Mouse (Mus musculus): ENCODE results near the gene Slc22a12. TPM values are rescaled to one million over a fixed set of nuclear protein-coding genes. Genes with fewer than 3 reads are reported as not detected.

Slc22a12 gene
- polyA plus RNA-seq, 1 experiment from 2014 or later, result not detected

GRCm38 (mm10) chr19:6530359-6530758 is 12.5 kb downstream of the Slc22a12 start:
- Histone ChIP-seq H3K4me1 (replicated peaks) (peaks cover 29% of the 10 kb centered on the region), H3K4me3 (no peak overlapping the region), H3K4me2 (peak overlapping the region; percentile 8; the same call in 1 of the 2 replicates), H3K9me3 (replicated peaks) (no peaks in the 10 kb centered on the region), H3K27me3 (replicated peaks) (peaks cover 68% of the 10 kb centered on the region), H3K9ac (no peak overlapping the region), H3K36me3 (no peaks in the 10 kb centered on the region), H3K27ac (ENCODE audit: poor library complexity, severe bottlenecking) (no peak overlapping the region)
- 26% methylated on average over 13 of the region's 13 CpGs for WGBS
- ATAC-seq (ENCODE audit: insufficient number of reproducible peaks, low FRiP score), result no peak

- Histone ChIP-seq H3K27me3 (replicated peaks) (peaks cover 59% of the 10 kb centered on the region), H3K36me3 (no peaks in the 10 kb centered on the region), H3K4me2 (0 out of 2 replicates have a peak overlapping the region, but pooled peaks have one; percentile 8), H3K27ac (ENCODE audit: poor library complexity, severe bottlenecking) (no peak overlapping the region), H3K4me1 (replicated peaks) (peaks cover 29% of the 10 kb centered on the region), H3K9ac (no peak overlapping the region), H3K9me3 (replicated peaks) (no peaks in the 10 kb centered on the region), H3K4me3 (no peak overlapping the region)
- ATAC-seq (ENCODE audit: insufficient number of reproducible peaks, low FRiP score), result no peak
- WGBS, result 60% methylated on average over 14 of the region's 14 CpGs
Measured at GRCm38 (mm10) chr19:6529265-6529985, 13.4 kb downstream of the Slc22a12 start.

GRCm38 (mm10) chr19:6527839-6528531 is 14.8 kb downstream of the Slc22a12 start:
- WGBS, result 75% methylated on average over 17 of the region's 17 CpGs
- H3K36me3 ChIP-seq, result no peaks in the 10 kb centered on the region
- H3K9me3 ChIP-seq (replicated peaks), result no peaks in the 10 kb centered on the region
- H3K27ac ChIP-seq (ENCODE audit: poor library complexity, severe bottlenecking), result no peak overlapping the region
- peak; percentile 16; the same call in 1 of the 2 replicates for ATAC-seq (ENCODE audit: insufficient number of reproducible peaks, low FRiP score)
- H3K4me2 ChIP-seq, result no peak overlapping the region
- no peak overlapping the region for H3K4me3 ChIP-seq
- peaks cover 52% of the 10 kb centered on the region for H3K27me3 ChIP-seq (replicated peaks)
- no peak overlapping the region for H3K9ac ChIP-seq
- peaks cover 29% of the 10 kb centered on the region for H3K4me1 ChIP-seq (replicated peaks)

GRCm38 (mm10) chr19:6527439-6527838 is 15.4 kb downstream of the Slc22a12 start:
- no peak overlapping the region for H3K27ac ChIP-seq (ENCODE audit: poor library complexity, severe bottlenecking)
- no peaks in the 10 kb centered on the region for H3K36me3 ChIP-seq
- H3K9me3 ChIP-seq (replicated peaks), result no peaks in the 10 kb centered on the region
- no peak overlapping the region for H3K4me3 ChIP-seq
- WGBS, result 87% methylated on average over 3 of the region's 3 CpGs
- peaks cover 48% of the 10 kb centered on the region for H3K27me3 ChIP-seq (replicated peaks)
- H3K4me2 ChIP-seq, result no peak overlapping the region
- peaks cover 25% of the 10 kb centered on the region for H3K4me1 ChIP-seq (replicated peaks)
- no peak for ATAC-seq (ENCODE audit: insufficient number of reproducible peaks, low FRiP score)
- no peak overlapping the region for H3K9ac ChIP-seq

GRCm38 (mm10) chr19:6526010-6526409 is 16.8 kb downstream of the Slc22a12 start:
- peaks cover 45% of the 10 kb centered on the region for H3K27me3 ChIP-seq (replicated peaks)
- 78% methylated on average over 9 of the region's 9 CpGs for WGBS
- no peak overlapping the region for H3K4me3 ChIP-seq
- H3K9me3 ChIP-seq (replicated peaks), result no peaks in the 10 kb centered on the region
- no peaks in the 10 kb centered on the region for H3K36me3 ChIP-seq
- no peak overlapping the region for H3K4me2 ChIP-seq
- peaks cover 12% of the 10 kb centered on the region for H3K4me1 ChIP-seq (replicated peaks)
- ATAC-seq (ENCODE audit: insufficient number of reproducible peaks, low FRiP score), result no peak
- H3K9ac ChIP-seq, result no peak overlapping the region
- no peak overlapping the region for H3K27ac ChIP-seq (ENCODE audit: poor library complexity, severe bottlenecking)

- peaks cover 47% of the 10 kb centered on the region for H3K27me3 ChIP-seq (replicated peaks)
- WGBS, result 67% methylated on average over 4 of the region's 4 CpGs
- H3K9ac ChIP-seq, result no peak overlapping the region
- H3K4me1 ChIP-seq (replicated peaks), result 0 out of 2 replicates have a peak, but pooled peaks cover 5% of the 10 kb centered on the region
- ATAC-seq (ENCODE audit: insufficient number of reproducible peaks, low FRiP score), result no peak
- H3K9me3 ChIP-seq (replicated peaks), result no peaks in the 10 kb centered on the region
- H3K27ac ChIP-seq (ENCODE audit: poor library complexity, severe bottlenecking), result no peak overlapping the region
- H3K36me3 ChIP-seq, result no peaks in the 10 kb centered on the region
- H3K4me3 ChIP-seq, result no peak overlapping the region
- H3K4me2 ChIP-seq, result no peak overlapping the region
Measured at GRCm38 (mm10) chr19:6525023-6525422, 17.8 kb downstream of the Slc22a12 start.

- no peak overlapping the region for H3K27ac ChIP-seq (ENCODE audit: poor library complexity, severe bottlenecking)
- no peaks in the 10 kb centered on the region for H3K36me3 ChIP-seq
- H3K27me3 ChIP-seq (replicated peaks), result peaks cover 35% of the 10 kb centered on the region
- ATAC-seq (ENCODE audit: insufficient number of reproducible peaks, low FRiP score), result no peak
- 82% methylated on average over 14 of the region's 14 CpGs for WGBS
- no peaks in the 10 kb centered on the region for H3K9me3 ChIP-seq (replicated peaks)
- no peak overlapping the region for H3K4me3 ChIP-seq
- H3K4me2 ChIP-seq, result no peak overlapping the region
- H3K4me1 ChIP-seq (replicated peaks), result no peaks in the 10 kb centered on the region
- H3K9ac ChIP-seq, result no peak overlapping the region
Measured at GRCm38 (mm10) chr19:6522289-6522688, 20.5 kb downstream of the Slc22a12 start.

GRCm38 (mm10) chr19:6521630-6522029 is 21.2 kb downstream of the Slc22a12 start:
- H3K9me3 ChIP-seq (replicated peaks), result no peaks in the 10 kb centered on the region
- H3K27me3 ChIP-seq (replicated peaks), result peaks cover 39% of the 10 kb centered on the region
- H3K4me3 ChIP-seq, result no peak overlapping the region
- H3K9ac ChIP-seq, result no peak overlapping the region
- H3K27ac ChIP-seq (ENCODE audit: poor library complexity, severe bottlenecking), result no peak overlapping the region
- no peaks in the 10 kb centered on the region for H3K36me3 ChIP-seq
- no peak overlapping the region for H3K4me2 ChIP-seq
- WGBS, result 66% methylated on average over 3 of the region's 3 CpGs
- no peak for ATAC-seq (ENCODE audit: insufficient number of reproducible peaks, low FRiP score)
- no peaks in the 10 kb centered on the region for H3K4me1 ChIP-seq (replicated peaks)

GRCm38 (mm10) chr19:6519483-6519882 is 23.3 kb downstream of the Slc22a12 start:
- 25% methylated on average over 2 of the region's 2 CpGs for WGBS
- Histone ChIP-seq H3K4me3 (no peak overlapping the region), H3K27me3 (replicated peaks) (peaks cover 51% of the 10 kb centered on the region), H3K27ac (ENCODE audit: poor library complexity, severe bottlenecking) (no peak overlapping the region), H3K36me3 (no peaks in the 10 kb centered on the region), H3K9ac (no peak overlapping the region), H3K4me1 (replicated peaks) (no peaks in the 10 kb centered on the region), H3K4me2 (no peak overlapping the region), H3K9me3 (replicated peaks) (no peaks in the 10 kb centered on the region)
- no peak for ATAC-seq (ENCODE audit: insufficient number of reproducible peaks, low FRiP score)

- Histone ChIP-seq H3K9me3 (replicated peaks) (no peaks in the 10 kb centered on the region), H3K27ac (ENCODE audit: poor library complexity, severe bottlenecking) (no peak overlapping the region), H3K4me2 (no peak overlapping the region), H3K9ac (no peak overlapping the region), H3K36me3 (no peaks in the 10 kb centered on the region), H3K4me3 (no peak overlapping the region), H3K27me3 (replicated peaks) (peaks cover 57% of the 10 kb centered on the region), H3K4me1 (replicated peaks) (no peaks in the 10 kb centered on the region; the same call in 1 of the 2 replicates)
- 69% methylated on average over 5 of the region's 5 CpGs for WGBS
- no peak for ATAC-seq (ENCODE audit: insufficient number of reproducible peaks, low FRiP score)
Measured at GRCm38 (mm10) chr19:6518601-6519000, 24.2 kb downstream of the Slc22a12 start.

- H3K9me3 ChIP-seq (replicated peaks), result no peaks in the 10 kb centered on the region
- 54% methylated on average over 8 of the region's 8 CpGs for WGBS
- no peak overlapping the region for H3K9ac ChIP-seq
- H3K4me2 ChIP-seq, result no peak overlapping the region
- peaks cover 69% of the 10 kb centered on the region for H3K27me3 ChIP-seq (replicated peaks)
- peaks cover 6% of the 10 kb centered on the region for H3K4me1 ChIP-seq (replicated peaks)
- H3K4me3 ChIP-seq, result no peak overlapping the region
- no peaks in the 10 kb centered on the region for H3K36me3 ChIP-seq
- no peak for ATAC-seq (ENCODE audit: insufficient number of reproducible peaks, low FRiP score)
- H3K27ac ChIP-seq (ENCODE audit: poor library complexity, severe bottlenecking), result no peak overlapping the region
Measured at GRCm38 (mm10) chr19:6516153-6516552, 26.7 kb downstream of the Slc22a12 start.
